Mouse (Mus musculus) bone marrow, adult 2 months (tissue): ENCODE measurements around the gene Akr7a5.

Experiments used
- CTCF ChIP-seq: fragments of 200-500 bp; IDR thresholded peaks from 2 replicates; pipeline ENCODE4 v1.5.1; 2011; ENCODE audit warnings: low read length, control low read depth; ENCODE audit not compliant: control insufficient read depth, insufficient read depth
- POLR2A ChIP-seq: fragments of 200-500 bp; IDR thresholded peaks from 2 replicates; pipeline ENCODE4 v1.6.1; 2011; ENCODE audit warnings: low read depth, mild to moderate bottlenecking, control low read depth, low read length, borderline replicate concordance; ENCODE audit not compliant: control insufficient read depth

DNA sequence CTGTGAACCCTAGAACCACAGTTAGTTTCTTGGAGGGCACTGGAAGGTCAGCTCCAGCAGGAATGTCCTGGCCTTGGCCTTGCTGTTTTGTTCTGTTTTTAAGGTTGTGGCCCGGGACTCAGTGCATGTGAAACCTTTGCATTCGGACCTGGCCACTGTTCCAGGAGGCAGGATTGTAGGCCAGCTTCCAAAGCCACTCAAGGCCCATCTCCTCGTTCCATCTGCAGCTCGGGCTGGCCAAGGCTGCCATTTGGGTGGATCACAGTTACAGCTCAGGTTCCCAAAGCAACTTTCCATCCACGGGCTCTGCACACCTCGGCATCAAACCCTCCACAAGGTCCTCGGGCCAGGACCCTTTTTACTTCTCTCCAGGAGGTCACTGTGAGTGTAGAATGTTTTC, 36.0 kb upstream of the Akr7a5 start:
- TF ChIP-seq CTCF (no peak), POLR2A (no peak)
